Mouse (Mus musculus) neutrophil, adult 5-6 weeks (primary cell): Measurements from ENCODE around the gene Il13ra1. TPM values are rescaled to one million over a fixed set of nuclear protein-coding genes. Genes with fewer than 3 reads are reported as not detected.

Source experiments
- ATAC-seq: fragments of 151-379, 151-347 bp; 2 replicates; pipeline ENCODE4 v1.8.0; 2017; ENCODE audit warnings: mild to moderate bottlenecking, moderate TSS enrichment; ENCODE audit not compliant: insufficient number of reproducible peaks, poor library complexity, low FRiP score, severe bottlenecking; ENCODE audit errors: extremely low read depth
- total RNA-seq: library from RNA; stranded (forward); fragments of 200-1000 nt; gene quantifications from 2 replicates; pipeline ENCODE4 v1.2.3, GENCODE M21; 2017

Il13ra1 gene
- total RNA-seq, 1 experiment from 2014 or later = 123 TPM

DNA sequence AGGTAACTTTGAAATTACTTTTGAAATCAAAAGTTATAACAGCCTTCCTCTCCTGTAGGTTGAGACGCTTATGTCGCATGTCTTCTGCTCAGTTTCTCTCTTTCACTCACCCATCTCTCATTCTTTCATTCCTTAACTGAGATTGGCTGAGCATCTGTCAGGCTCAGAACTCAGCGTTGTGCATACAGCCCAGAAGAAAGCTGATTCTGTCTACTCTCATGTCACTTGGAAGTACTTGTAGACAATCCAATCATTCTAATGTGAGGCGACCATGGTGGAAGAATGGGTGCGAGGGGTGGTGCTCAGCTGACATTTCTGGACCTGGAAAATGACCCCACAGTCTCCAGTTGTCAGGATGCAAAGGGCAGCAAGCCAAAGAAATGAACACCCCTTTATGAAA lies 74.1 kb downstream of the Il13ra1 start:
- no peak for ATAC-seq

DNA sequence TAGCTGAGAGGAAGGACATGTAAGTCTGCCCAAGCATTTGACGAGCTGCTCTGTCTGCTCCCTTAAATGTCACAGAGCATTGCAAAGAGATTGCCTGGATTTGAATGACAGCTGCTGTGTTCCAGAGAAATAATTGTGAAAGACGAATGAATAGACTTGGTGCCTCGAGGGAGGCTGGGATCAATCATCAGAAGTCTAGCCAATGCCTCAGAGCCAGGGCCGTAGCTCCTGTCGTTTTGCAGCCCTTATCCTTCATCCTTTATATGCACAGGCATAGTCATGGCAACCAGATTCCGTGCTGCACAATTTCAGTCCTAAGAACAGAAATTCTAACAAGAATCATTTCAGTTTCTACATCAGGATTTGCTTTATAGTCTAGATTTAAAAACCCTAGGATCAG lies 74.5 kb downstream of the Il13ra1 start:
- no peak for ATAC-seq

DNA sequence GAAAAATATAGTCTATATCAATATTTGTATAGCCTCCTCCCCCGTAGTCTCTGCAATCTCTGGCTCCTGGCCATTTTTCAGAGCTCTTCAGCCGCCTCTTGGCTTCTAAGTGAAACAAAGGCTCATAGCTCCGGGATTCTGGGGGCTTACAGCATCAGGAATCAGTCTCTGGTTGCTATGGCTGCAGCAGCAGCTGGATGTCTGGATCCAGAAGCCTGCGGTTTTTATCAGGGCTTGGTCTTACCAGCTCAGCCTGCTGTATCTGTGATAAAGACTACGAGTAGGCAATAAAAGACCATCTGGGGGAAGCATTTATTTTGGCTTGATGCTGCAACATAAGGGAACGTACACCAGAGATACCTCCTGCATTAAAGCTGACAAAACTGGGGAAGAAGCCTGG lies 82.0 kb downstream of the Il13ra1 start:
- no peak for ATAC-seq

DNA sequence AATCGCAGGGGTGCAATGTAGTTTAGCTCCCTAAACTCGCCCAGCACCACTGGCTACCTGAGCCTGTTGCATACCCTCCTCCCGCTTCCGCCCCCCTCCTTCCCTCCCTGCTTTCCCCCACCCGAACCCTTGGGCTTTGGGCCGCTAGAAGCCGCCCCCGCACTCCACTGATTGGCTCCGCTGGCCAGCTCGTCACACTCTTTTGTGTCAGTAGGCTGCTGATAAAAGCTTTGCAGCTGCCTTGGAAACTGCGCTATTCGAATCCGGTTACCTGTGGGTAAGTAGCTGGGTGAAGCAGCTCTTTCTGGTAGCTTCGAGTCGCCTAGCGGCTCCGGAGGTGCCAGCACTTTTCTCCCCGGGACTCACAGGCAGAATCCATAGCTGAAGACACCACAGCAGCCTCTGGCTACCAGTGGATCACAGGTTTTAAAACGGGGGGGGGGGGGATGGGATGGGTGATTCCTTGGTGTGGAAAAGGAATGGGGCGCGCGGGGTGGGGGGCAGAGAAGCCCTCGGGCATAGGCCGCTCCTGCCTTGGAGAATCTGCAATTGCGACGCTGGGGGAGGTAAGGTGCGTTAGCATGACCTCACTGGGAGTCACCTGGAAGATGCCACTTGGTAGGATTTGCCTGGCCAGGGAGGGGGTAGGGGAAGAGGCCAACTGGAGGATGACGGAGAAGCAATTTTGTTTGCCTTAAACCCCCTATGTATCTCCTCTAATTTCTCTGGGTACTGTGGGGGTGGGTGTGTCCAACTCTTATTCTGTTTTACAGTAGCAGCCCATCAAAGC lies 84.0 kb downstream of the Il13ra1 start, which contains the start of gene Zcchc12:
Zcchc12 (plus strand) TSS at position 169 of the 790 bp plus-strand sequence.
- no peak for ATAC-seq

DNA sequence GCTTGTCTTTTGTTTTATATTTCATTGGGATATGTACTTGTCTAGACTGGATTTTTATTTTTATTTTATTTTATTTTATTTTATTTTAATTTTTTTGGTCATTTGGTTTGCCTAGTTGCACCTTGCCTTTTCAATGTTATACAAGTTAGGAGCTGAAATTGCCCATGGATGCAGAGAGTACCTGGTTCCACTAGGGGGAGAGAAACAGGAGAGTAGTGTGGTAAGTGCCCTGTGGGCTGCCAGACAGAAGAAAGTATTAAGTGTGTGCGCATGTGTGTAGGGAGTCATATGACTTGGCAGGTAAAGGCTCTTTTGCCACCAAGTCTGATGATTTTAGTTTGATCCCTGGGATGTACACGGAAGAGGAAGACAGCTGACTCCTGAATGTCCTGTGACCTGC lies 97.6 kb downstream of the Il13ra1 start:
- ATAC-seq = no peak

DNA sequence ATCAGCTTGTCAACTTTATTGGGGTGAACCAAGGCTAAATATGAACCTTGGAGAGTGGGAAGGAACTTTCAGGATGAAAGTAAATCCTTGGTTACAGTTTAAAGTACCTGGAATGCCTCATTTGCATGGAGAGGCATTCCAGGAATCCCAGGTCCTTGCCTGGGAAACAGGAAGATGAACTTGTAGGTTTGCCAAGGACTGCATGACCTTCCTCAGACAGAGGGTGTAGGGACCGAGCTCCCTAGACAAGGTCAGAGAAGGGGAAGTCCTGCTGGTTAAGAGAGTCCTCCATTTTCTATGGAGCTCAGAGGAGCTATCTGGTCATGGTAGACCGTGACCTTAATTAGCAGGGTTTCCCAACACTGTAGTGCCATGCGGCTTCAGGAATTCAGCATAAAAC lies 99.3 kb downstream of the Il13ra1 start:
- no peak for ATAC-seq

Other genes with a start within 250 kb of the Il13ra1 start
- 250 and 253 TPM in 2 replicates for gene Dock11, start 223.3 kb upstream of the Il13ra1 start, total RNA-seq
- not detected in 2 replicates for gene Zcchc12, start 83.8 kb downstream of the Il13ra1 start, total RNA-seq
- gene Lonrf3, start 216.2 kb downstream of the Il13ra1 start, total RNA-seq = 0.58 and 1.5 TPM in 2 replicates